Mouse (Mus musculus) erythroblast, embryonic 14.5 days (primary cell): ENCODE data around the gene Filip1l. TPM values are rescaled to one million over a fixed set of nuclear protein-coding genes. Genes with fewer than 3 reads are reported as not detected.

ENCODE experiments used
- H3K27me3 ChIP-seq: 2 replicates; pipeline ENCODE4 v1.6.1; 2012; ENCODE audit warnings: inconsistent platforms; ENCODE audit not compliant: control insufficient read depth
- H3K36me3 ChIP-seq: 2 replicates; pipeline ENCODE4 v1.6.1; 2012; ENCODE audit warnings: mild to moderate bottlenecking, inconsistent platforms; ENCODE audit not compliant: control insufficient read depth
- H3K4me1 ChIP-seq: 2 replicates; pipeline ENCODE4 v1.6.1; 2012; ENCODE audit warnings: inconsistent platforms; ENCODE audit not compliant: control insufficient read depth
- H3K4me3 ChIP-seq: replicated peaks from 2 replicates; pipeline ENCODE3; 2012; ENCODE audit warnings: moderate library complexity, mild to moderate bottlenecking, inconsistent platforms
- H3K9me3 ChIP-seq: 2 replicates; pipeline ENCODE4 v1.6.1; 2012; ENCODE audit warnings: low read length, inconsistent platforms, mixed read lengths; ENCODE audit not compliant: control insufficient read depth
- GATA1 ChIP-seq: IDR thresholded peaks from 2 replicates; pipeline ENCODE4 v1.6.1; 2012; ENCODE audit warnings: low read length, inconsistent platforms, mixed read lengths
- TAL1 ChIP-seq: IDR thresholded peaks from 3 replicates; pipeline ENCODE4 v1.6.1; 2012; ENCODE audit warnings: low read length, inconsistent platforms, mixed read lengths
- polyA plus RNA-seq: library from polyadenylated mRNA; stranded (reverse); fragments of >175 nt; gene quantifications from 2 replicates; pipeline ENCODE4 v1.2.3, GENCODE M21; 2012

Filip1l gene
- polyA plus RNA-seq, 1 experiment = not detected

DNA sequence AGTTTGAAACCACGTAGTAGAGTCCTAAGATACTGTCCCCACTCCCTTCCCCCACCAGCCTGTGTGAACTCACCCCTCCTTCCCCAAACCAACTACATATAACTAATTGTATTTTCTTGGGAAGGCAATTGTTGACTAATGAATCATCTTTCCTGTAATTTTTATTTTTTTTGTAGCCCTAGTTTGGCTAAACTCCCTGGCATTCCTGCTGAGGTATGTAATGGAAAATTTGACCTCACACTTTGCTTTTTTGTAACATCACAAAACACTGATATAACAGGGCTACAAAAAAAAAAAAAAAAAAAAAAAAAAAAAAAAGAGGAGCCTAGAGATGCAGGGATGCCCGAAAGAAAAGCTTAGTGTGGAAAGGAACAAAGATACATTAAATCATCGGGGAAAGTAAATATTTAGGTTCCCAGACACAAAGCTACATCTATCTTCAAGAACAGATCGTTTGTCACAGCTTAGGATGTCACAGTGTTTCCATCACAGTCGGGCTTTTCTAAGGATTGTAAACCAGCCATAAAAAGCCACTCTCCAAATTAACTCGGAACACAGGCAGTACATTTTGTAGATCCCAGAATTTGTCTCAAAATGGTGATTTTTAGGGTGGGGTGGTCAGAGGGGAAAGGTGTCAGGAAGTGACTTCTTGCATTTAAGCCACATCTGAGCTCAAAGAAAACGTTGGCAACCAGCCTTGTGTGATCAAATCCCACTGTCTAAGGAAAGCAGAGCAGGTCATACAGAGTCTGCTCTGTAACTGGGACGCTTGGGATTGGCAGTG, 68.1 kb downstream of the Filip1l start:
- Histone ChIP-seq H3K9me3 (no peaks in the 10 kb centered on the region), H3K4me1 (no peaks in the 10 kb centered on the region), H3K36me3 (no peaks in the 10 kb centered on the region), H3K27me3 (no peaks in the 10 kb centered on the region), H3K4me3 (no peak overlapping the region)
- TF ChIP-seq TAL1 (no peak), GATA1 (no peak)

DNA sequence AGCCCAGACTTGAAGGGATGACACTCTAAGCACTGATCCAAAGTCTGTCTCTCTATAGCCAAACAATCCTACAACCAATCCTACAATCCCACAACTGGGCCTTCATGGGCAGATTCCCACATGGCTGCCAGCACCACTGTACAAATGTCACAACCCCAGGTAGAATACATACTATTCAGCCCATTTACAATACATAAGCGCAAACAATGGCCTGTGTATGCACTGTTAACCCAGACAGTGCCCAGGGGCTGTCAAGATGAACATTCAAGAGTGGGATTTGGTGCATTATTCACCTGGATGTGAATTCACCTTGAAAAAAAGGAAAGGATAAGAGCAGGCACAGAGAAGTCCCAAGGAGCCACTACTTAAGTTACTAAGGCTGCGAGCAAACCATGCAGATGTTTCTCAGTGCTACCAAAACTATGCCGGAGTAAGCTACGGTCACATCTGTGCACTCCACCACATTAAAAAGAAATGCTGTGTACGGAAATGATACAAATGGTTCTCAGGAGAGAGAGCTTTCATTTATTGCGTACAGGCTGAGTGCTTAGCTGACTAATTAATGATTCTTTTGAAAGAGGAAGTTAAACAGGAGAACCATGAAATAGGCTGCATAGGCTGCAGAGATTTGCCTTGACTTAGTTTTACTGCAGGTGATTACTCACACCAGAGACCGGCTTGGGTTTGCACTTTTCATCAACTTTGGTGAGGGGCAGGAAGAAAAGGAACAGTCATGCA, 69.0 kb downstream of the Filip1l start:
- TF ChIP-seq TAL1 (no peak), GATA1 (no peak)
- H3K9me3 ChIP-seq = no peaks in the 10 kb centered on the region
- H3K36me3 ChIP-seq = no peaks in the 10 kb centered on the region
- no peaks in the 10 kb centered on the region for H3K27me3 ChIP-seq
- H3K4me3 ChIP-seq = no peak overlapping the region
- H3K4me1 ChIP-seq = no peaks in the 10 kb centered on the region

DNA sequence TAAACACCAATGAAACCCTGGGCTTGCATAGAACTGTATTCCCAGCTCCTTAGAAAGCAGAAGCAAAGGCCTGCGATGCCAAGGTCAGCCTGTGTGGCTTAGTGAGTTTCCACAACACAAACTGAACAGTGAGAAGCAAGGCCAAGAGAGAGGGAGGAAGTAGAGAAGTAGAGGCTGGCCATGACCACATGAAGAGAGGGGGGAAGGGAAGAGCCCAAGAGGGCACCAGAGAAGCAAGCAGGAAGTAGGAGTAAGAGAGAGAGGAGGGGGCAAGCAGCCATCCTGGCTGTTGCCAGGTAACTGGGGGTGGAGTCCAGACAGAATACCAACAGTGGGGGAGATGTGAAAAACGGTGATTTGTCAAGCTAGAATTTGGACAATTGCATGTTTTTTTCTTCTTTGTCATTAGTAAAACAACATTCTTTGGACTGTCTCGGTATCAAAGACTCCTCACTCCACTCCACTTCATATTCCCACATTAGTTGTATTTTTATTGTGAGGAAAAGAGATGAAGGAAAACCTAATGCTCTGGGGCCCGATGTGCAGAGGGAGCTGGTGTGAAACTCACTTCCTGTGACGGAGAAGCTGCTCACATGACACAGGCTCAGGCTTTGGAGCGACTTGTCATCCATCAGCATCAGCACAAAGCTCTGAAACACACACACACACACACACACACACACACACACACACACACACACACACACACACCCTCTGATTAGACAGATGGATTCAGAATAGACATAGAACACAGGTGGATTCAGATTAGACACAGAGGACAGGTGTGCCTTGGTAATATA, 70.3 kb downstream of the Filip1l start:
- Histone ChIP-seq H3K36me3 (no peaks in the 10 kb centered on the region), H3K4me3 (no peak overlapping the region), H3K4me1 (no peaks in the 10 kb centered on the region), H3K27me3 (no peaks in the 10 kb centered on the region), H3K9me3 (no peaks in the 10 kb centered on the region)
- TF ChIP-seq TAL1 (no peak), GATA1 (no peak)

DNA sequence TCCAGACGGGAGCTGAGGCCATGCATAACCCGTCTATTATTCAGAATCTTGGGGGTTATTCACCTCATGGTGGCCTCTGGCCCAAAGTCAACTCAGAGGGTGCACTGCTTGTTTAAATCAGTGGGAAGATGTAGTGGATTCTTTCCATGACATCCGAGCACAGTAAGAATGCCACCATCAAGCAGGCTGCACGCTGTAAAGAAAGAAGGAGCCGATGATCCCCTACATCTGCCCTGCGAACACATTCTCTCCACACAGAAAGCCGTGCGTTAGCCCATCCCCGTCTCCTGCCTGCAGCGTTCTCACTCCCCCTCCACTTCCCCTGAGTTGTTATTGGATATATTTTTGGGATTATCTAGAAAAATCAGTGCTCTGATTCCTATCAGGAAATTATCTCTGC, 73.8 kb downstream of the Filip1l start:
- Histone ChIP-seq H3K9me3 (no peaks in the 10 kb centered on the region), H3K36me3 (no peaks in the 10 kb centered on the region), H3K27me3 (no peaks in the 10 kb centered on the region), H3K4me3 (no peak overlapping the region), H3K4me1 (no peaks in the 10 kb centered on the region)
- TF ChIP-seq GATA1 (no peak), TAL1 (no peak)

DNA sequence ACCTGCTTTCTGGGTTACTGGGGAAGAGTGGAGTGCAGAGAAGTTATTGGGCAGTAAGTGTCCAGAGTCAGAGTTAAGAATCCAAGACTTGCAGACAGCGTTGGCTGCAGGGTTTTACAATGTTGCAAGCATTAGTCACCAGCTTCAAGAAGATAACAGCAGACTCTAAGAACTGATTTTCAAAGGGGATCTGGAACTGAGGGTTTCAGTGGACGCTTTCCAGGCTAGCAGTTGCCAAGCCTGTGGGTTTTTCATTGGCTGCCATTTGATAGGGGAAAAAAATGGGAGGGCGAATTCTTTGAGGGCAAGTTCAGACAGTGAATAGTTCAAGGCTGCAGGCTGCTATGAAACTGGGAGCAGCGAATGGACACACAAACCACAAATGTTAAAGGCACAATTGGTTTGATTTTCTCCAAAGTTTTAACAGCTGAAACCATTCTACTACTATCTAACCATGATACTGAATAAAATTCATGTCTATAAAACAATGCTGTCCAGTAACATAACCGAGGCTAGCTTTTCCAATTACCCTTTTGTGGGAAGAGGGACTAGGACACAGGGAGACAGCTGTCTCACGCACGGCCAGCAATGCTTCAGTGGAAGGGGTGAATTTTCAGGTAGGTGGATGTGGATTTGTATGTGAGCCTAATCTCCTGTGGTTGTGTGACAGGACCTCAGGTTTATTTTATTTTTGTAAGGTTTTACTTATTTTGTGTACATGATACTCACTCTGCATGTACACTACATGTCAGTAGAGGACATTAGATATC, 74.8 kb downstream of the Filip1l start:
- no peaks in the 10 kb centered on the region for H3K9me3 ChIP-seq
- no peaks in the 10 kb centered on the region for H3K27me3 ChIP-seq
- no peaks in the 10 kb centered on the region for H3K4me1 ChIP-seq
- TF ChIP-seq GATA1 = no peak
- no peak for TF ChIP-seq TAL1
- H3K36me3 ChIP-seq = no peaks in the 10 kb centered on the region
- H3K4me3 ChIP-seq = no peak overlapping the region

DNA sequence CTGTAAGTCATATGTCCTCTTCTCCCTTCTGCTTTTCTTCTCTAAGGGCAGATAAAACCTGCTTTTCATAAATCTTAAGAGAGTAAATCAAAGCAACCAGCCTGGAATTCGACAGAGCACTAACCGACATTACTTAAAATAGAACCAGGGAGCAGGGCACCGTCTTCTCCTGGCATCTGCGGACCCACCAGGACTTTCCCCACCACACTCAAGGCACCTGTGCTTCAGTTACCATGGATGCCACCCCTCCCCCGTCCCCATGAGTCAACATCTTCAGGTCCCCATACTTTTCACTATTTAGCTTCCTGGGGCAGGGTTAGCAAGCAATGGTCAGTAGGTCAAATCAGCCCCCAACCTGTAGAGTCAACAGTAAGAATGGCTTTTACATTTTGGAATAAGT, 76.1 kb downstream of the Filip1l start:
- no peak for TF ChIP-seq GATA1
- TF ChIP-seq TAL1 = no peak

DNA sequence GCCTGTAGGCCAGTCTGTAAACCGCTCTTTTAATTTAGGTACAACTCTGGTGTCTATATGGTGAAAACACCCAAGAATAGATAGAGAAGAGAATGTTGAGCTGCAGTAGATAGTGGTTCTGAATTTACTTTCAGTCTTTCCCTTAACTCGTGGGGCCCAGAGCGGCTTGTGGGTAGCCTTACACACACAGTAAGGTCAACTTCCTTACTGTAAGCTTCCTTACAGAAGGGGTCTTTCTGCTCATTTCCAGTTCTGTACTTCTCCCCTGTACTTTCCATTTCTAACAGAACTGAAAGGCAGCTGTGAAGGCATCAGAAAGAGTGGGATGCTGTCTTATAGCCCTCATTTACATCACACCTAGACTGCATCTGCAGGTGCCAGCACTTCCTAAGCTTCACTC, 78.4 kb downstream of the Filip1l start:
- no peaks in the 10 kb centered on the region for H3K4me1 ChIP-seq
- no peaks in the 10 kb centered on the region for H3K9me3 ChIP-seq
- no peaks in the 10 kb centered on the region for H3K27me3 ChIP-seq
- H3K4me3 ChIP-seq = no peak overlapping the region
- TF ChIP-seq TAL1 = no peak
- no peak for TF ChIP-seq GATA1
- H3K36me3 ChIP-seq = no peaks in the 10 kb centered on the region

More for the DNA sequence above, 76.1 kb downstream of the Filip1l start:
- H3K9me3 ChIP-seq = no peaks in the 10 kb centered on the region
- H3K4me1 ChIP-seq = no peaks in the 10 kb centered on the region
- no peak overlapping the region for H3K4me3 ChIP-seq
- H3K27me3 ChIP-seq = no peaks in the 10 kb centered on the region
- H3K36me3 ChIP-seq = no peaks in the 10 kb centered on the region

DNA sequence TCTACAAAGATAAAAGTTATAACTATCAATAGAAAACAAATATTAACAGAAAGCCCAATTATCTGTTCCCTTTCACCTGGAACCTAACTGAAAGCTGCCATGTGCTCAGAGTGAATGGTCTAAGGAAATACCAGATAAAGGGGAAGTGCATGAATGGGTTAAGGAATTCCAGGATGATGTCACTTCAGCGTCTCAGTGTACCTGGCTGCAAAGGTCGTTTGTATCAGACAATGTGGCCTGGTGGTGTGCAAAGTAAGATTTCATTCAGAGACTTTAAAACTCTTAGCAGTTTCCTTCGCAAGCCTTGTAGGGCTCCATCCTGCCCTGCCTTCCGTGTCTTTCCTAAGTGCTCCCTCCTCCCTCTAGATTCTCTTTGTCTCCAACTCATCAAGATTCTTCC, 80.3 kb downstream of the Filip1l start:
- Histone ChIP-seq H3K36me3 (no peaks in the 10 kb centered on the region), H3K27me3 (no peaks in the 10 kb centered on the region), H3K9me3 (no peaks in the 10 kb centered on the region), H3K4me3 (no peak overlapping the region), H3K4me1 (no peaks in the 10 kb centered on the region)
- no peak for TF ChIP-seq TAL1
- TF ChIP-seq GATA1 = no peak

DNA sequence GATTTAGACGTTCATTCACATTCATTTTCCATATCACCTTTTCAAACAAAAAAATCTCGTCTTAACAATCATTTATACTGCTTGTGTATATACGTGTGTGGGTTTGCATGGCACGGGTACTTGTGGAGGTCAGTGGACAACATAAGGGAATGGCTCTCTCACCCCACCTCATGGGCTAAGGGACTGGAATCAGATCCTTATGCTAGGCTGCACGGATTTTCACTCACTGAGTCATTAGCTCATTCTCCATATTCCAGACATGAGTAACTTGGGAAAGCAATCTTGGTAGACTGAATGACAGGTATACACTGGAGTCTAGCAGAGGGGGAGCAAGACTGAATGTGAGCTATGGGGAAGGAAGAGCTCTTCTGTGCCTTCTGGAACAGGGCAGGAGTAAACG, 80.8 kb downstream of the Filip1l start:
- TF ChIP-seq TAL1 = no peak
- no peak for TF ChIP-seq GATA1
- H3K4me1 ChIP-seq = no peaks in the 10 kb centered on the region
- H3K9me3 ChIP-seq = no peaks in the 10 kb centered on the region
- no peak overlapping the region for H3K4me3 ChIP-seq
- H3K27me3 ChIP-seq = no peaks in the 10 kb centered on the region
- H3K36me3 ChIP-seq = no peaks in the 10 kb centered on the region
